Mouse (Mus musculus): Measurements from ENCODE around the gene Kcnc2. TPM values are rescaled to one million over a fixed set of nuclear protein-coding genes. Genes with fewer than 3 reads are reported as not detected.
"Not testable (repeated sequence)": the region's sequence is repeated elsewhere in the genome, so short reads cannot be mapped to it uniquely, and the experiment has no call there.

Kcnc2 gene
- polyA plus RNA-seq (2012; rRNA removed), result 0.07 and 0.10 TPM in 2 replicates

DNA sequence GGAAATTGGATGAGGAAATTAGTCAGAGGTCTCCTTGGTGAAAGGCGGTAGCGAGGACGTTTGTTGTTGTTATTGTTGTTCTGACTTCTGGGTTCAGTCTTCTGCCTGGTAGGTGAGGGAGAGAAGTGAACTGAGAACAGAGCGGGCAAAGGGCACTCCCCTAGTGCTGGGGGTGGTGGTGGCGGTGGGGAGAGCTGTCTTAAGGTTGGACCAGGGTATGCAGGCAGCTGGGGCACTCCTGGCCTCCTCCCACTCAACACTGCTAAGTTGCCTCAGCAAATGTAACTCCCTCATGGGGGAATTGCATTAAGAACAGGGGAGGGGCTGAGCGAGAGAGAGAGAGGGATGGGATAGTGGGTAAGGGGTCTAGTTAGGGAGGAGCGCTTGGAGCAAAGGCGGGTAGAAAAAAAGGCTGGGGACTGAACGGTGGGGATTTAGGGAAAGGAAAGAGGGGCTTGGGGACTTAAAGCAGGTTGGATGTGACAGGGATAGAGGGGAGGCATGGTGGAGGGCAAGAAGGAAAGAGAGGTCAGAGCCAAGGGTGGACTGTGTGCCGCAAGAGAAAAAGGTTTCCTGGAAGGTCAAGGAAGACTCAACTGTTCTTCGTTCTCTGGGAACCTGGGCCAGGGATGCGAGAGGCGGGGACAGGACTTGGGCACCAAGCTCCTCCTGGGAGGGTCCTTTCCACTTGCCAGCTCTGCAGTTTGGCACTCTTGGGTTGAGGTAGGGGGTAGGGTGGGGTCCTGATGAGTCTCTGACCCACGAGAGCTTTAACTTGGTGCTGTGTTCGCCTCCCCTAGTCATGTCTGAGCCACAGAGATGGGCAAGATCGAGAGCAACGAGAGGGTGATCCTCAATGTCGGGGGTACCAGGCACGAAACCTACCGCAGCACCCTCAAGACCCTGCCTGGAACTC is at the start of gene Kcnc2:
Kcnc2 (plus strand) TSS at position 235 of the 916 bp plus-strand sequence.
- no peak for DNase-seq
- Histone ChIP-seq H3K27me3 (ENCODE audit: control insufficient read depth, insufficient read depth, low read length) (no peaks in the 10 kb centered on the region; the same call in 1 of the 2 replicates), H3K36me3 (ENCODE audit: control insufficient read depth, insufficient read depth, low read length) (no peaks in the 10 kb centered on the region), H3K4me3 (ENCODE audit: control insufficient read depth, insufficient read depth, low read length) (no peak within 1 kb of the TSS), H3K27ac (ENCODE audit: control insufficient read depth, insufficient read depth, low read length) (no peak within 1 kb of the TSS), H3K4me1 (replicated peaks; ENCODE audit: control insufficient read depth, insufficient read depth, low read length) (no peaks in the 10 kb centered on the region)
- 10% methylated on average over 20 of the region's 20 CpGs for WGBS
- TF ChIP-seq POLR2A (IDR thresholded peaks at IDR 0.05; ENCODE audit: control insufficient read depth, extremely low read depth, insufficient read depth, low read length, poor library complexity) (no peak), CTCF (IDR thresholded peaks at IDR 0.05; ENCODE audit: borderline replicate concordance, control insufficient read depth, extremely low read depth, insufficient read depth, low read length, poor library complexity) (no peak)

DNA sequence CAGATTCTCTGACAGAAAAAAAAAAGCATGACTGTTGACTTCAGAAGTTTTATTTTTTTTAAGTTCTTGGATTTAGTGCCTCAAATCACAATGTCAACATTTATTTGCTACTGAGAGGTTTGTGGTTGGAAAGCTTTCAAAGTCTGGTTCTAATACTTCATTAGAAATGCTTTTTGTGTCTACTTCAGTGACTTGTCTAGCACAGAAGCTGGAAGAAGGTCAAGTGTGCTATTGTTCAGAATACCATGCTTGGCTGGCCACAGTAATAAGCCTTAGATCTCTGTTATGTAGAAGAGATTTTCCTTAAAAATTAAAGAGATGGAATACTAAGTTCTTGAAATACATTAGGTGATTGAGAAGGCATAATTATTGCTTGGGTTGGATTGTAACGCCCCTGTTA is 43.8 kb upstream of the Kcnc2 start:
- 96% methylated on average over 1 of the region's 1 CpGs for WGBS
- H3K27me3 ChIP-seq (ENCODE audit: control insufficient read depth, insufficient read depth, low read length), result no peaks in the 10 kb centered on the region
- H3K27ac ChIP-seq (ENCODE audit: control insufficient read depth, insufficient read depth, low read length), result no peak overlapping the region
- no peaks in the 10 kb centered on the region for H3K36me3 ChIP-seq (ENCODE audit: control insufficient read depth, insufficient read depth, low read length)
- H3K4me1 ChIP-seq (replicated peaks; ENCODE audit: control insufficient read depth, insufficient read depth, low read length), result no peaks in the 10 kb centered on the region
- no peak for TF ChIP-seq POLR2A (IDR thresholded peaks at IDR 0.05; ENCODE audit: control insufficient read depth, extremely low read depth, insufficient read depth, low read length, poor library complexity)
- TF ChIP-seq CTCF (IDR thresholded peaks at IDR 0.05; ENCODE audit: borderline replicate concordance, control insufficient read depth, extremely low read depth, insufficient read depth, low read length, poor library complexity), result no peak
- no peak overlapping the region for H3K4me3 ChIP-seq (ENCODE audit: control insufficient read depth, insufficient read depth, low read length)
- no peak for DNase-seq

DNA sequence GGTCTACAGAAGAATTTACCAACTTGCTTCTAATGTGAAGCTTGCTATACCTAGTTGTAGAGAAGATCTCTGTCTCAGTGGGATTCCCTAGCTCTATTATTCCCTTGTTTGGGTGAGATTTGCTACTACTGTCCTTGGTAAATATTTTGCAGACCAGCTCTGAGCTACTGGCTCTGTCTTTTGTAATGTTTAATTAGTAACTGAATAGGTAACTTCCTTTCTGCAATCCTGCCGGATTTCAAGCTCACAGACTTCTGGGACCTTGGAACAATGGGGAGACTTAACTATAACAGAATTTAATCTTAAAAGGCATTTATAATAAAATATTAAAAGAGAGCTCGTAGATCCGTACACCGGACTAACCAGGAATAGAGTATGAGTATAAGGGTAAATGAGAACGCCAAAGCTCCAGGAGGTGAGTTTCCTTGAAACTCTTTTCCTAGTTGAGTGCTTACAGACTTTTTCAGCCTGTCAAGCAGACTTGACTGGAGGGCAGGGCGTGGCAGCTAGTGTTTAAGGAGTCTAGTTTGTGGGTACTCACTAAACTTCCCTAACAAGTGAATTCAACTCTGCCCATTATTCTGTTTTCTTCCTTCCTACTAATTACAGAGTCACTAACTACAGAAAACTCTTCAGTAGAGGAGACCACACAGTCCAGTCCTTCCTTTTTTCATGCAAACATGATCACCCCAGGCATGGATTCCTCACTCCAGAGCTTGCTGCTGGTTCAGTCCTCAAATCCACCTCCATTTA is 41.7 kb upstream of the Kcnc2 start:
- H3K27me3 ChIP-seq (ENCODE audit: control insufficient read depth, insufficient read depth, low read length); DNase-seq; H3K36me3 ChIP-seq (ENCODE audit: control insufficient read depth, insufficient read depth, low read length); H3K4me1 ChIP-seq (replicated peaks; ENCODE audit: control insufficient read depth, insufficient read depth, low read length); H3K4me3 ChIP-seq (ENCODE audit: control insufficient read depth, insufficient read depth, low read length); H3K27ac ChIP-seq (ENCODE audit: control insufficient read depth, insufficient read depth, low read length): not testable (repeated sequence)
- 78% methylated on average over 6 of the region's 6 CpGs for WGBS

DNA sequence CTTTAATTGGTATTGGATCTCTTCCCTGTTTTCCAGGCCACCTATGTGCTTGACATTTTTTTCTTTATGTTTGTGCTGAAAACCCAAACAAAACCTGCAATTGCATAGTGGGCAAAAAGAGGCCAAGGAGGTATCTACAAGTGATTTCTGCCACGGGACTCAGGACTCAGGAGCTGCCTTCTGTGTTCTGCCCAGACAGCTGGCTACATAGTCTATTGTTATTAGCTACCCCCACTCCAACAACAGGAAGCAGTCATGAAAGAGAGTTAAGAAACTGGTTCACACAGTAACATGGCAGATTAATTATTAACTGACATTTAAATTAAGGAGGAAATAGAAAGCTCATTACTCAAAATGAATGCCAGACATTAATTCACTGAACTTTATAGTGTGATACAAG is 38.2 kb upstream of the Kcnc2 start:
- WGBS, result 20% methylated on average over 1 of the region's 1 CpGs
- DNase-seq; H3K4me1 ChIP-seq (replicated peaks; ENCODE audit: control insufficient read depth, insufficient read depth, low read length); H3K36me3 ChIP-seq (ENCODE audit: control insufficient read depth, insufficient read depth, low read length); H3K4me3 ChIP-seq (ENCODE audit: control insufficient read depth, insufficient read depth, low read length); H3K27ac ChIP-seq (ENCODE audit: control insufficient read depth, insufficient read depth, low read length); H3K27me3 ChIP-seq (ENCODE audit: control insufficient read depth, insufficient read depth, low read length): not testable (repeated sequence)

DNA sequence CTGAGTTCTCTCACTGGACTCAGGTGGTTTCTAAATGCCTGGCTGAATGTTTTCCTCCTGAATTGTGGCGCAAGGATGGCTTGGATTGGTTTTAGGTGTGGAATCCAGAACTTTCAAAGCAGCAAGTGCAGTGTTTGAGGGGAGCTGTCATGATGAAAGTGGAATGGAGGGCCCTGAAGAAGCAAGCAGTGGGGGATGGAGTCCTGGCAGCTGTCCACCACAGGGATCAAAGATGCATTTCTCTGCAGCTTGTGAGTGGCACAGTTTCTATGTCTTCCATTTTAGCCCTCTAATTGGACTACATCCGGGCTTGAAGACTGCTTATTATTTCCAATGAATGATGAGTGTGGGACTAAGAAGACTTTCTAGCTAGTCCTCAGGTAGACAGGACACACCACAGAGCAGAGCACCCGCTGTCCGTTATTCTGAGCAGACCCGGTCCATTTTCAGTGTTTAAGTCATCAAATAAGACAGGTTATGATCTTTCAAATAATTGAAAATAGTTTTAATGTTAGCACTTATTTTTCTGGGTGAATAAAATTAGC is 35.5 kb upstream of the Kcnc2 start:
- not testable (repeated sequence) for H3K4me1 ChIP-seq (replicated peaks; ENCODE audit: control insufficient read depth, insufficient read depth, low read length)

DNA sequence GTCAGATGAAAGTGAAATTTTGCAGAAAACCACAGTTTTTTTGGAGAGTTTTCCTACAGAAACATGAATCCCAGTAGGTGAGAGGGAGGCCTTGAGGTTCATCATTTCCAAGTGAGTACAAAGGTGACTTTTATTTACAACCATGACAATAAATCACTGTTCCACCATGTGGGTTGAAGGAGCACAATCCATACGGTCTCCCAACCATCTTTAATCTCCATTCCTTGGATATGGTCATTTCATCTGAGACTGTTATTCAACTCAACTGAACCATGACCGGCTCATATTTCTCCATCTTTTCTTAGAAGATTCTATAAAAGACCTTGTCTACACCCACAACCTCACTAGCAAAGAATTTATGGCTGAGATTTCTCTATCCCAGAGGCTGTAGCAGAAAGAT is 22.6 kb upstream of the Kcnc2 start:
- WGBS, result 93% methylated on average over 2 of the region's 2 CpGs

More for the DNA sequence above, 35.5 kb upstream of the Kcnc2 start:
- 93% methylated on average over 5 of the region's 5 CpGs for WGBS
- H3K4me3 ChIP-seq (ENCODE audit: control insufficient read depth, insufficient read depth, low read length); H3K27me3 ChIP-seq (ENCODE audit: control insufficient read depth, insufficient read depth, low read length); H3K36me3 ChIP-seq (ENCODE audit: control insufficient read depth, insufficient read depth, low read length); DNase-seq; H3K27ac ChIP-seq (ENCODE audit: control insufficient read depth, insufficient read depth, low read length): not testable (repeated sequence)

More for the DNA sequence above, 22.6 kb upstream of the Kcnc2 start:
- Histone ChIP-seq H3K36me3 (ENCODE audit: control insufficient read depth, insufficient read depth, low read length) (no peaks in the 10 kb centered on the region), H3K4me1 (replicated peaks; ENCODE audit: control insufficient read depth, insufficient read depth, low read length) (no peaks in the 10 kb centered on the region), H3K27ac (ENCODE audit: control insufficient read depth, insufficient read depth, low read length) (no peak overlapping the region), H3K4me3 (ENCODE audit: control insufficient read depth, insufficient read depth, low read length) (no peak overlapping the region), H3K27me3 (ENCODE audit: control insufficient read depth, insufficient read depth, low read length) (no peaks in the 10 kb centered on the region)
- no peak for DNase-seq
- TF ChIP-seq CTCF (IDR thresholded peaks at IDR 0.05; ENCODE audit: borderline replicate concordance, control insufficient read depth, extremely low read depth, insufficient read depth, low read length, poor library complexity), result no peak
- no peak for TF ChIP-seq POLR2A (IDR thresholded peaks at IDR 0.05; ENCODE audit: control insufficient read depth, extremely low read depth, insufficient read depth, low read length, poor library complexity)

All from thymus, adult 2 months (tissue).